Mouse (Mus musculus) MEL (cell line): ENCODE data around the gene 4833420G17Rik. TPM values are rescaled to one million over a fixed set of nuclear protein-coding genes. Genes with fewer than 3 reads are reported as not detected.

Experiments used
- DNase-seq: peaks from one replicate; pipeline ENCODE4 v3.0.0; 2011; ENCODE audit warnings: low read depth, low spot score
- H3K27ac ChIP-seq: 2 replicates; pipeline ENCODE4 v1.5.1; 2012; ENCODE audit warnings: low read depth, mild to moderate bottlenecking, control low read depth, low read length, moderate library complexity; ENCODE audit not compliant: control insufficient read depth
- H3K27me3 ChIP-seq, 2 experiments: fragments of 150-350 bp in 1 of 2; sonication (generic) in 1 of 2; 2 replicates each; pipeline ENCODE4 v1.6.1; 2012; ENCODE audit warnings: low read length in 2 of 2, mild to moderate bottlenecking in 2 of 2, improper control_type of control experiment in 1 of 2, moderate library complexity in 1 of 2; ENCODE audit not compliant: insufficient read depth in 2 of 2, control insufficient read depth in 1 of 2
- H3K36me3 ChIP-seq, 2 experiments: 2 replicates each; pipeline ENCODE4 v1.6.1; 2012 to 2014; ENCODE audit warnings: low read length in 2 of 2, improper control_type of control experiment in 1 of 2, inconsistent platforms in 1 of 2, mild to moderate bottlenecking in 1 of 2; ENCODE audit not compliant: insufficient read depth in 2 of 2, control insufficient read depth in 1 of 2
- H3K4me1 ChIP-seq, 2 experiments: fragments of 150-350 bp in 1 of 2; sonication (generic) in 1 of 2; 2 replicates each; pipeline ENCODE4 v1.6.1; 2012; ENCODE audit warnings: low read length in 2 of 2, improper control_type of control experiment in 1 of 2, mild to moderate bottlenecking in 1 of 2; ENCODE audit not compliant: insufficient read depth in 2 of 2, control insufficient read depth in 1 of 2
- H3K4me3 ChIP-seq, 2 experiments: fragments of 150-350 bp in 1 of 2; sonication (generic) in 1 of 2; 2 replicates each; pipeline ENCODE4 v1.5.1; 2012; ENCODE audit warnings: low read depth in 2 of 2, low read length in 2 of 2, mild to moderate bottlenecking in 2 of 2, moderate library complexity in 2 of 2, control low read depth in 1 of 2, improper control_type of control experiment in 1 of 2; ENCODE audit not compliant: control insufficient read depth in 1 of 2, insufficient read depth in 1 of 2
- H3K79me2 ChIP-seq: 2 replicates; pipeline ENCODE4 v1.6.1; 2012; ENCODE audit warnings: mild to moderate bottlenecking, low read length, moderate library complexity; ENCODE audit not compliant: control insufficient read depth, poor library complexity, insufficient read depth
- H3K9ac ChIP-seq: 2 replicates; pipeline ENCODE4 v1.6.1; 2012; ENCODE audit warnings: low read depth, mild to moderate bottlenecking, control low read depth, low read length, moderate library complexity; ENCODE audit not compliant: control insufficient read depth, poor library complexity, severe bottlenecking
- H3K9me3 ChIP-seq: fragments of 150-350 bp; sonication (generic); replicated peaks from 2 replicates; pipeline ENCODE4 v1.6.1; 2012; ENCODE audit warnings: mild to moderate bottlenecking, low read length, improper control_type of control experiment, moderate library complexity; ENCODE audit not compliant: insufficient read depth
- CTCF ChIP-seq, 3 experiments: IDR thresholded peaks in 2 of 3; conservative IDR thresholded peaks in 1 of 3; 2 replicates each; pipeline ENCODE4 v1.5.1; 2011 to 2012; ENCODE audit warnings: low read length in 3 of 3, low read depth in 2 of 3, mild to moderate bottlenecking in 2 of 3, improper control_type of control experiment in 1 of 3, inconsistent platforms in 1 of 3, mixed read lengths in 1 of 3, moderate library complexity in 1 of 3; ENCODE audit not compliant: control insufficient read depth in 1 of 3, insufficient read depth in 1 of 3, poor library complexity in 1 of 3, severe bottlenecking in 1 of 3
- ELF1 ChIP-seq: IDR thresholded peaks from 2 replicates; pipeline ENCODE4 v1.6.1; 2014; ENCODE audit warnings: low read depth, mild to moderate bottlenecking, inconsistent platforms, low read length, improper control_type of control experiment, moderate library complexity
- GATA1 ChIP-seq: IDR thresholded peaks from 2 replicates; pipeline ENCODE4 v1.6.1; 2011; ENCODE audit warnings: low read depth, low read length, improper control_type of control experiment
- HCFC1 ChIP-seq: IDR thresholded peaks from 2 replicates; pipeline ENCODE4 v1.6.1; 2012; ENCODE audit warnings: low read depth, mild to moderate bottlenecking, inconsistent platforms, low read length, improper control_type of control experiment, moderate library complexity
- JUND ChIP-seq: IDR thresholded peaks from 2 replicates; pipeline ENCODE4 v1.6.1; 2011; ENCODE audit warnings: low read depth, mild to moderate bottlenecking, improper control_type of control experiment, low read length
- KAT2A ChIP-seq: conservative IDR thresholded peaks from 2 replicates; pipeline ENCODE4 v1.6.1; 2012; ENCODE audit warnings: low read depth, low read length, improper control_type of control experiment, inconsistent platforms
- MAFK ChIP-seq: IDR thresholded peaks from 2 replicates; pipeline ENCODE4 v1.6.1; 2011; ENCODE audit warnings: low read depth, mild to moderate bottlenecking, low read length, improper control_type of control experiment, borderline replicate concordance
- MEF2A ChIP-seq: IDR thresholded peaks from 2 replicates; pipeline ENCODE4 v1.6.1; 2014; ENCODE audit warnings: low read depth, mild to moderate bottlenecking, inconsistent platforms, low read length, improper control_type of control experiment; ENCODE audit not compliant: poor library complexity, insufficient replicate concordance, severe bottlenecking; ENCODE audit errors: extremely low read depth
- MXI1 ChIP-seq: IDR thresholded peaks from 2 replicates; pipeline ENCODE4 v1.6.1; 2011; ENCODE audit warnings: mild to moderate bottlenecking, low read depth, low read length, improper control_type of control experiment
- POLR2AphosphoS2 ChIP-seq: IDR thresholded peaks from 2 replicates; pipeline ENCODE4 v1.6.1; 2011; ENCODE audit warnings: low read length, improper control_type of control experiment
- SIN3A ChIP-seq: IDR thresholded peaks from 2 replicates; pipeline ENCODE4 v1.6.1; 2012; ENCODE audit warnings: low read length, improper control_type of control experiment, inconsistent platforms
- TCF12 ChIP-seq: IDR thresholded peaks from 2 replicates; pipeline ENCODE4 v1.6.1; 2014; ENCODE audit warnings: low read depth, mild to moderate bottlenecking, inconsistent platforms, low read length, improper control_type of control experiment, moderate library complexity
- USF1 ChIP-seq: IDR thresholded peaks from 2 replicates; pipeline ENCODE4 v1.6.1; 2014; ENCODE audit warnings: low read depth, mild to moderate bottlenecking, inconsistent platforms, low read length, improper control_type of control experiment, moderate library complexity
- USF2 ChIP-seq, 2 experiments: IDR thresholded peaks; 2 replicates each; pipeline ENCODE4 v1.6.1; 2011 to 2012; ENCODE audit warnings: improper control_type of control experiment in 2 of 2, low read length in 2 of 2, borderline replicate concordance in 1 of 2, inconsistent platforms in 1 of 2, low read depth in 1 of 2, mild to moderate bottlenecking in 1 of 2; ENCODE audit not compliant: insufficient read depth in 1 of 2
- ZC3H11A ChIP-seq: IDR thresholded peaks from 2 replicates; pipeline ENCODE4 v1.6.1; 2012; ENCODE audit warnings: low read depth, mild to moderate bottlenecking, inconsistent platforms, low read length, improper control_type of control experiment
- polyA plus RNA-seq, 2 experiments: library from polyadenylated mRNA; stranded (reverse) in 1 of 2; unstranded in 1 of 2; fragments of >175 nt in 1 of 2; fragments of >200 nt in 1 of 2; gene quantifications; 2 replicates each; pipeline versions ENCODE4 v1.2.1 to v1.2.4; 2012; ENCODE audit warnings: low replicate concordance in 2 of 2, low read depth in 1 of 2; ENCODE audit not compliant: insufficient read length in 2 of 2, insufficient read depth in 1 of 2, missing spikeins in 1 of 2
- total RNA-seq: library from RNA; depleted of rRNA; stranded (reverse); fragments of 300-350 nt; gene quantifications from 2 replicates; pipeline ENCODE4 v1.2.3, GENCODE M21; 2012

Gene 4833420G17Rik
- total and polyA plus RNA-seq, 3 experiments: 11.1 to 16.7 TPM; not detected in 1

- Histone ChIP-seq H3K27ac (no peak overlapping the region), H3K36me3 (peaks cover 0 to 29% of the 10 kb centered on the region in 2 experiments; a peak in 2 of 4 replicates), H3K9ac (no peak overlapping the region), H3K4me1 (no peaks in the 10 kb centered on the region), H3K79me2 (no peaks in the 10 kb centered on the region), H3K4me3 (no peak overlapping the region), H3K27me3 (no peaks in the 10 kb centered on the region), H3K9me3 (no peaks in the 10 kb centered on the region)
- DNase-seq: no peak
- no peak for TF ChIP-seq MAFK
- TF ChIP-seq, all 39 proteins: peak for 0
Observed at GRCm38 (mm10) chr13:119453563-119453962, 9.0 kb upstream of the 4833420G17Rik start.

DNA sequence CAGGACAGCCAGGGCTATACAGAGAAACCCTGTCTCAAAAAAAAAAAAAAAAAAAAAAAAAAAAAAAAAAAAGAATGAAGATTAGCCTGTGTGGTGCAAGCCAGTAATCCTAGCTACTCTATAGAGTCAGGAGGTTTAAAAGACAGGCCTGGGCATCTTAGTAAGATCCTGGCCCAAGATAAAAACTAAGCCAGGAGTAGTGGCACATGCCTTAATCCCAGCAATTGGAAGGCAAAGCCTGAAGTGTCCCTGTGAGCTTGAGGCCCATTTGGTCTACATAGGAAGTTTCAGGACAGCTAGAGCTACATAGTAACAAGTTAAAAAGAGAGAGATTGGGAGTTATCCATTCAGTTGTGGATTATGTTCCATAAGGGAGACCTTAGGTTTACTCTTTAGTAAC lies 7.5 kb upstream of the 4833420G17Rik start:
- DNase-seq: no peak
- H3K4me3 ChIP-seq: no peak overlapping the region
- no peak overlapping the region for H3K27ac ChIP-seq
- no peaks in the 10 kb centered on the region for H3K9me3 ChIP-seq
- H3K79me2 ChIP-seq: no peaks in the 10 kb centered on the region
- peaks cover 0 to 23% of the 10 kb centered on the region in 2 experiments; a peak in 2 of 4 replicates for H3K36me3 ChIP-seq
- H3K9ac ChIP-seq: no peak overlapping the region
- H3K4me1 ChIP-seq: no peaks in the 10 kb centered on the region
- no peaks in the 10 kb centered on the region for H3K27me3 ChIP-seq
- no peak for TF ChIP-seq MXI1
- no peak for TF ChIP-seq JUND
- no peak for TF ChIP-seq ELF1
- no peak for TF ChIP-seq MEF2A
- no peak for TF ChIP-seq USF2 (IDR thresholded peaks at IDR 0.05; ENCODE audit: borderline replicate concordance in 1 of 2, insufficient read depth in 1 of 2, low read depth in 1 of 2, low read length in 2 of 2)
- TF ChIP-seq CTCF (IDR thresholded peaks at IDR 0.05 in 2 of 3, conservative IDR thresholded peaks at IDR 0.05 in 1 of 3; ENCODE audit: control insufficient read depth in 1 of 3, insufficient read depth in 1 of 3, low read depth in 2 of 3, low read length in 3 of 3, poor library complexity in 1 of 3, severe bottlenecking in 1 of 3): no peak
- no peak for TF ChIP-seq KAT2A
- TF ChIP-seq USF1: no peak
- TF ChIP-seq HCFC1: no peak
- TF ChIP-seq TCF12: no peak
- TF ChIP-seq POLR2AphosphoS2: no peak
- no peak for TF ChIP-seq ZC3H11A

GRCm38 (mm10) chr13:119456342-119456741 lies 6.2 kb upstream of the 4833420G17Rik start:
- H3K36me3 ChIP-seq: peaks cover 0 to 12% of the 10 kb centered on the region in 2 experiments; a peak in 2 of 4 replicates
- no peak overlapping the region for H3K4me3 ChIP-seq
- H3K4me1 ChIP-seq: no peaks in the 10 kb centered on the region
- H3K9me3 ChIP-seq: no peaks in the 10 kb centered on the region
- TF ChIP-seq SIN3A (no peak), GATA1 (no peak)
- no peak overlapping the region for H3K9ac ChIP-seq
- no peaks in the 10 kb centered on the region for H3K79me2 ChIP-seq
- H3K27ac ChIP-seq: no peak overlapping the region
- H3K27me3 ChIP-seq: no peaks in the 10 kb centered on the region
- no peak for DNase-seq
